Mouse (Mus musculus): ENCODE measurements around the gene Ptprn2. TPM values are rescaled to one million over a fixed set of nuclear protein-coding genes. Genes with fewer than 3 reads are reported as not detected.

The Ptprn2 gene
- polyA plus RNA-seq, 1 experiment: not detected

DNA sequence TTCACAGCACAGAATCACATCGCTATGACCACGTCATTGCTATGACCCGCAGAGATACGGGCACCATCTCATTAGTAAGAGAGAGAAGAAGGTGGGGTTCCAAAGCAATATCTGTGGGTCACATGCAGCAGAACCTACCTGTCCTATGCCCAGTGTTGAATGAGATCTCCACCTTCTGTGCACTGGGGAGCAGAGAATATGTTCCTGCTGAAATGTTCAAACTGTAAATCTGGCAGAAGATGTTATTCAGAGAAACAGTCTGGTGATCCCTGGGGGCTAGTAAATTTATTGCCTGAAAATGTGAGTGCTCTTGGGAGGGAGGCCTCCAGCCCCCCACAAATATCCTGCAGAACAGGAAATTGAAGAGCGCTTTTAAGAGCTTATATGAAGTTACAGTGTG lies 490.0 kb downstream of the Ptprn2 start:
- Histone ChIP-seq H3K4me1 (ENCODE audit: control insufficient read depth, insufficient read depth, low read length) (no peaks in the 10 kb centered on the region), H3K27ac (ENCODE audit: insufficient read depth, low read depth, low read length) (no peak overlapping the region), H3K4me3 (ENCODE audit: insufficient read depth, low read length) (no peak overlapping the region)
- TF ChIP-seq POLR2A (IDR thresholded peaks at IDR 0.05; ENCODE audit: borderline replicate concordance, low read depth, low read length) (no peak), CTCF (IDR thresholded peaks at IDR 0.05; ENCODE audit: low read depth, low read length) (no peak)

DNA sequence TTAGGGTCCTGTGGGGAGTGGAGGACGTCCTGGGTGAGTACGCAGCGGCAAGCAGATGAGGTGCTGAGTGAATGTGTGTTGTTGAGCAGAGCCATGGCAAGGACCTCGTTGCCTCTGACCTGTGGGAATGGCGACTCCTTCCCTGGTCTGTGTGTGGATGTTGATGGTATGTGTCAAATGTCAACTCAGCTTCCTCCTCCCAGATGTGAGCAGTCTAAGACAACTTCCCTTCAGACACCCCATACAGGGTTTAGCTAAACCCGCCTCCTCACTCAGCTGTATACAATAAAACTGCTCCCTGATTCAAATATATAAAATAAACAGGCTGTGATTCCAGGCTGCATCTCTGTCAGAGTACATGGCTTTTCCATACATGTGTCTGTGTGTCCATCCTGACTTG lies 491.5 kb downstream of the Ptprn2 start:
- Histone ChIP-seq H3K4me1 (ENCODE audit: control insufficient read depth, insufficient read depth, low read length) (no peaks in the 10 kb centered on the region), H3K27ac (ENCODE audit: insufficient read depth, low read depth, low read length) (no peak overlapping the region), H3K4me3 (ENCODE audit: insufficient read depth, low read length) (no peak overlapping the region)
- TF ChIP-seq CTCF (IDR thresholded peaks at IDR 0.05; ENCODE audit: low read depth, low read length) (no peak), POLR2A (IDR thresholded peaks at IDR 0.05; ENCODE audit: borderline replicate concordance, low read depth, low read length) (no peak)

DNA sequence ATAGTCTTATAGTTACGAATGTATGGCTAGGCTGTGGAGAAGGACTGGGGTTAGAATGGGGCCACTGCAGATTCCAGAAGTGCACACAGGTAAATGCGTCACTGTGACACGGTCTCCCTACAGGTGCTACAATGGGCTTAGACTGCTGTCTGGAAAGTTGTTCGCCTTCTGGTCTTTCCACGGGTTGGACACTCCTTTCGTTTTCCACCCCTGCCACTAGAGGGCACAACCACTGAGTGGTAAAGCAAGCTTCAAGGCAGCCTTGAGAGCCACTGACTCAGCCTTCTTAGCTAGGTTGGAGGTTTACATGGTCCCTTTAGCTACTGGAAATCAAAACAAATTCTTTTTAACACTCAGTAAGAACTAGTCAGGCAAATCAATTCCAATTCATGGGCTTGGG lies 492.7 kb downstream of the Ptprn2 start:
- TF ChIP-seq CTCF (IDR thresholded peaks at IDR 0.05; ENCODE audit: low read depth, low read length): no peak
- H3K4me3 ChIP-seq (ENCODE audit: insufficient read depth, low read length): no peak overlapping the region
- H3K27ac ChIP-seq (ENCODE audit: insufficient read depth, low read depth, low read length): no peak overlapping the region
- no peaks in the 10 kb centered on the region for H3K4me1 ChIP-seq (ENCODE audit: control insufficient read depth, insufficient read depth, low read length)

- Histone ChIP-seq H3K27ac (ENCODE audit: insufficient read depth, low read depth, low read length) (no peak overlapping the region), H3K4me1 (ENCODE audit: control insufficient read depth, insufficient read depth, low read length) (no peaks in the 10 kb centered on the region), H3K4me3 (ENCODE audit: insufficient read depth, low read length) (no peak overlapping the region)
- TF ChIP-seq POLR2A (IDR thresholded peaks at IDR 0.05; ENCODE audit: borderline replicate concordance, low read depth, low read length) (no peak), CTCF (IDR thresholded peaks at IDR 0.05; ENCODE audit: low read depth, low read length) (no peak)
Observed at GRCm38 (mm10) chr12:116981315-116981714, 495.8 kb downstream of the Ptprn2 start.

GRCm38 (mm10) chr12:116989144-116989543 lies 503.6 kb downstream of the Ptprn2 start:
- TF ChIP-seq CTCF (IDR thresholded peaks at IDR 0.05; ENCODE audit: low read depth, low read length) (no peak), POLR2A (IDR thresholded peaks at IDR 0.05; ENCODE audit: borderline replicate concordance, low read depth, low read length) (no peak)
- H3K4me3 ChIP-seq (ENCODE audit: insufficient read depth, low read length): no peak overlapping the region
- no peak overlapping the region for H3K27ac ChIP-seq (ENCODE audit: insufficient read depth, low read depth, low read length)
- no peaks in the 10 kb centered on the region for H3K4me1 ChIP-seq (ENCODE audit: control insufficient read depth, insufficient read depth, low read length)

DNA sequence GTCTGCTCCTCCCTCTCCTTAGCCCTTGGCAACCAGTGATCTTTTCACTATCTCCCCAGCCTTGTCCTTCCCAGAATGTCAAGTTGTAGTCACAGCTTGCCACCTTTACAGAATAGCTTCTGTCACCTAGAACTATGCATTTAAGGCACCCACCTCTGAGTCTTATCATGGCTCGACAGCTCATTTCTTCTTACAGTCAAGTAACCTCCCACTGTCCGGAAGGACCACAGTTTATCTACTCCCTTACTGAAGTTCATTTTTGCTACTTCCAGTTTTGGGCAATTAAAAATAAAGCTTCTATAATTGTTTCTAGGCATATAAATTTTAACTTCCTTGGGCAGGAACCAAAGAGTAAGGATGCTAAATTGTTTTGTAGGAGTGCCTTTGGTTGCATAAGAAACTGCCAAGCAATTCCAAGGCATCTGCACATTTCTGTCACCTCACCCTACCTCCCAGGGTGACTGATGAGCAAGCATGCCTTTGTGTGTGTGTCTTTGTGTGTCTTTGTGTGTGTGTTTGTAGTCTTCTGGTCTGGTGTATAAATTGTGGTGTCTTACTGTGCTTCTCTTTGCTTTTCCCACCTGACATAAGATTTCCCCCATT lies 516.1 kb downstream of the Ptprn2 start:
- no peak for TF ChIP-seq POLR2A (IDR thresholded peaks at IDR 0.05; ENCODE audit: borderline replicate concordance, low read depth, low read length)
- no peak for TF ChIP-seq CTCF (IDR thresholded peaks at IDR 0.05; ENCODE audit: low read depth, low read length)
- no peaks in the 10 kb centered on the region for H3K4me1 ChIP-seq (ENCODE audit: control insufficient read depth, insufficient read depth, low read length)
- no peak overlapping the region for H3K27ac ChIP-seq (ENCODE audit: insufficient read depth, low read depth, low read length)
- H3K4me3 ChIP-seq (ENCODE audit: insufficient read depth, low read length): no peak overlapping the region

DNA sequence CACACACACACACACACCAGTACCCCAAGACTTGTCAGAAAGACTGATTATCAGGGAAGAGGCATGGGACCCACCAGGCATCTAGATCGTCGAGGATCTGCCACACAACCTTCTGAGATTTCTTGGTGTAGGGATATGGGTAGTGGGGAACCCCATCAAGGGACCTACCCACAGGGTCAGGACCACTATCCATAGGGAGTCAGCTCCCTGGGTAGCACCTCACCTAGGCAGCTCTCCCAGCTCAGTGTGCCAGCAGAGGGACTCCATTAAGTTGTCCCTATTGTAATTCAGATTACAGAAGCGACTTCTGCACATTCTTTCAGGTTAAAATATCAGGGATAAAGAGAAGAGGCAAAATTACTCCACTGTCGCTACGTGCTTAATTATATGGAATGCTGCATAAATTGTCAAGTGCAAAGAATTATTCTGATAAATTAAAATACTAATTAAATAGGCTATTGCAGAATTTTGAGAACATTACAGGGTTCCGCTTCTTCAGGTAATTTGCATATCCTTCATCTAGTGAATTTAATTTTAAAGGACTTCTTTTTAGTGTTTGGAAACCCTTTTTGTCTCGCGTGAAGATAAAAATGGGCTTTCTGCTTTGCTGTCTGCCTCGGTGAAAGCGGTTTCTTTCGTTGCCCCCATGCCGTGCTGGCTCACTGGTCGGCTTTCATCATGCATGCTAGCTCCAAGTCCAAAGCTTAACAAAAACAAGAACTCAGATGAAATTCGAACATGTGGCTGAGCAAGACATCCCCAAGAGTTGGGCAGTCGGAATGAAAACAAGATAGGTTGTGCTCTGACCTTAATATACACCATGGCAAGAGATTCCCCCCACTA lies 531.5 kb downstream of the Ptprn2 start:
- TF ChIP-seq POLR2A (IDR thresholded peaks at IDR 0.05; ENCODE audit: borderline replicate concordance, low read depth, low read length) (no peak), CTCF (IDR thresholded peaks at IDR 0.05; ENCODE audit: low read depth, low read length) (no peak)

GRCm38 (mm10) chr12:117017912-117018311 lies 532.4 kb downstream of the Ptprn2 start:
- TF ChIP-seq CTCF (IDR thresholded peaks at IDR 0.05; ENCODE audit: low read depth, low read length): no peak
- TF ChIP-seq POLR2A (IDR thresholded peaks at IDR 0.05; ENCODE audit: borderline replicate concordance, low read depth, low read length): no peak
- Histone ChIP-seq H3K4me3 (ENCODE audit: insufficient read depth, low read length) (no peak overlapping the region), H3K4me1 (ENCODE audit: control insufficient read depth, insufficient read depth, low read length) (no peaks in the 10 kb centered on the region), H3K27ac (ENCODE audit: insufficient read depth, low read depth, low read length) (no peak overlapping the region)

More for the DNA sequence above, 531.5 kb downstream of the Ptprn2 start:
- H3K4me3 ChIP-seq (ENCODE audit: insufficient read depth, low read length): no peak overlapping the region
- no peaks in the 10 kb centered on the region for H3K4me1 ChIP-seq (ENCODE audit: control insufficient read depth, insufficient read depth, low read length)
- H3K27ac ChIP-seq (ENCODE audit: insufficient read depth, low read depth, low read length): no peak overlapping the region

DNA sequence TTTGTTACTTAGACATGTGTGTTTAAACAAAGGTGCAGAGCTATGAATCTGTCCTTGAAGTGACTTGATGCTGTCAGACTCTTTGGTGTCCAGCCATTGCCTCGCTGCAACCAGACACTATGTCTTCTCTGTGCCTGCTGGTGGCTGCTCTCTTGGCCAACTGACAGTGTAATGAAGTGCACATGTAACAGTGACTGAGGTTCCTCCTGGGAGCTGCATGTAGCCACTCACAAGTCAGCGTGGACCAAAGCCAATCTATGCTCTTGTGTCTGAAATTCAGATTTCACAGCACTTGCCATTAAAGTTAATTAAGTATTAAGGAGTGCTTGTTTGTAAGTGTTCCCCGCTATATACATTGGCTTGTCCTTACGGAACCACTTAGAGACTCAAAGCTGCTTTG lies 537.7 kb downstream of the Ptprn2 start:
- no peak overlapping the region for H3K4me3 ChIP-seq (ENCODE audit: insufficient read depth, low read length)
- no peak overlapping the region for H3K27ac ChIP-seq (ENCODE audit: insufficient read depth, low read depth, low read length)
- no peaks in the 10 kb centered on the region for H3K4me1 ChIP-seq (ENCODE audit: control insufficient read depth, insufficient read depth, low read length)
- no peak for TF ChIP-seq CTCF (IDR thresholded peaks at IDR 0.05; ENCODE audit: low read depth, low read length)
- TF ChIP-seq POLR2A (IDR thresholded peaks at IDR 0.05; ENCODE audit: borderline replicate concordance, low read depth, low read length): no peak

- H3K27ac ChIP-seq (ENCODE audit: insufficient read depth, low read depth, low read length): no peak overlapping the region
- TF ChIP-seq CTCF (IDR thresholded peaks at IDR 0.05; ENCODE audit: low read depth, low read length): no peak
- H3K4me1 ChIP-seq (ENCODE audit: control insufficient read depth, insufficient read depth, low read length): no peaks in the 10 kb centered on the region
- no peak overlapping the region for H3K4me3 ChIP-seq (ENCODE audit: insufficient read depth, low read length)
Observed at GRCm38 (mm10) chr12:117024916-117025315, 539.4 kb downstream of the Ptprn2 start.

Measured in bone marrow macrophage, adult 2 months (primary cell).